Mouse (Mus musculus): ENCODE measurements around the gene Esyt1. TPM values are rescaled to one million over a fixed set of nuclear protein-coding genes. Genes with fewer than 3 reads are reported as not detected.
"Not testable (repeated sequence)": the region's sequence is repeated elsewhere in the genome, so short reads cannot be mapped to it uniquely, and the experiment has no call there.

Gene Esyt1
- total RNA-seq (2021), result 10 to 100 TPM; 10.1 to 11.9 TPM
- long read RNA-seq, partial matches to known transcripts, result 7 of 11 reads
- long read RNA-seq, other reads (novel, unspliced or antisense), result 1 of 11 reads

DNA sequence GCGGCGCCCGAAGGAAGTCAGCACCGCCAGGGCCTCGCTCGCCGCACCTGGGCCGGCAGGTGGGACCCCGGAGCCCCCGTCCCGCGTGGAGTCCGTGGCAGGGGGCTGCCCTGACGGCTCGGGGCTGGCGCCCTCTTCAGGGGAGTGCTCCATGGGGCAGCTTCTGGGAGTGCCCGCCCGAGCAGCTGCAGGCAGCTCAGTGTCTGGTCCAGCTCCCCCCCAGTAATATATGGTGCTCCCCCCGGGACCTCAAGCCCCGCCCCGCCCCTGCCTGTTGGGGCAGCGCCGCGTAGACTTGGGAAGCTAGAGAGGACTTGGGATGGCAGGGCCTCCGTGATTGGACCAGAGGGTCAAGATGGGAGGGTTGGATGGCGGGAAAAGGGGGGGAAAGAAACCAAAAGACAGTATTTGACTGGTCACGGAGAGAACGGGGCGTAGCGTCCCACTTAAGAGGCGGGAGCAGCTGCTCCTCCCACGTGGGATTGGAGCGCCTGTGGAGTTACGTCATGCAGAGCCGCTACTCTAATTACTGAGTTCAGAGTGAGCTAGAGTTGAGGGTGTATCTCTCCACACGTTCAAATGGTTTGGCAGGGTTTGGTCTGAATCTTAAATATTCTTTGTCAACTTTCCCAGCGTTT, at the start of gene Esyt1:
Gene Esyt1 (minus strand): TSS at position 201 of the 638 bp plus-strand sequence.
- DNase-seq (ENCODE audit: low spot score in 2 of 2), result peak; percentile 79 to 82

DNA sequence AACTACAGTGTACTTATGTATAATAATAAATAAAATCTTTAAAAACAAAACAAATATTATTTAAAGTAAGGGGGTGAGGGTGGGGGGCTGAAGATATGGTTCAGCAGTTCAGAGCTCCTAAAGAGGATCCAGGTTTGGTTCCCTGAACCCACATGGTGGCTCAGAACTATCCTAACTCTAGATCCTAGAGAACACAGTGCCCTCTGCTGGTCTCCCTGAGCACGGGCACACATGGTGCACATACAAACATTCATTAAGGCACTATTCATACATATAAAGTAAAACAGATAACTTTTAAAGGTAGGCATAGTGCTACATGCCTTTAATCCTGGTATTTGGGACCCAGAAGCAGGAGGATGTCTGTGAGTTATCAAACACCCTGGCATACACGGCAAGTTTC, 49.4 kb upstream of the Esyt1 start:
- DNase-seq (ENCODE audit: low spot score in 2 of 2), result no peak

DNA sequence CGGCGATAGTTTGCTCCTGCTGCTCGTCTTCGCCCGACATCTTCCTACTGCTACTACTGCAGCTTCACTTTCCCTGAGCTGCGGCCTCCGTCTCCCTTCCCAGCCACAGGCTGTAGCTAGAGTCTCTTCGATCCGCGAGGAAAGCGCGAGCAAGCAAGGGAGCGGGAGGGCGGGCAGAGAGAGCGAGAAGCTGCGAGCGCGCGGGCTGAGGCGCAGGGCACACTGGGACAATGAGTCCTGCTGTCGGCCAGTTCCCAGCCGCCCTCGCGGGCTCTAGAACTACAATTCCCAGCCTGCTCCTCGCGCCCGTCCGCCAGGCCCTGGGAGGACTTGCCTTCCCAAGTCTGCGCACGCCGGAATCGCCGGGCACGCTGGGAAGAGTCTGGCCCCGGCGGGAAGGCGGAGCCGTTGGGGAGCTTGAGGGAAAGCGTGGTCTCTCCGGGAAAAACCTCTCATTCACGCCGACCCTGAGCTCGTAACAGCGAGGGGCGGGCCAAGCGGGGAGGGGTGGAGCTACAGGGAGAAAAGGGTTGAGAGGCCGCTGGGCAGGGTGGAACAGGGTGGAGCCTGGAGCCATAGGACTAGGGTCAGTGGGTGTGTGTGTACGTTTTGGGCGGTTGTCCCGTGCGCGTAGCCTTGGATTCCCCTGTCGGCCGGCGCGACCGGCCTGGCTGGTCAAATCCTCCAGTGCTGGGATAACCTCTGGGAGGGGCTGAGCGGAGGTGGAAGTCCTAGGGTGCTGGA, 40.3 kb upstream of the Esyt1 start, which contains the start of gene Pa2g4:
Gene Pa2g4 (minus strand): TSS at position 200 of the 744 bp plus-strand sequence.
- peak; percentile 98 for DNase-seq (ENCODE audit: low spot score in 2 of 2)

DNA sequence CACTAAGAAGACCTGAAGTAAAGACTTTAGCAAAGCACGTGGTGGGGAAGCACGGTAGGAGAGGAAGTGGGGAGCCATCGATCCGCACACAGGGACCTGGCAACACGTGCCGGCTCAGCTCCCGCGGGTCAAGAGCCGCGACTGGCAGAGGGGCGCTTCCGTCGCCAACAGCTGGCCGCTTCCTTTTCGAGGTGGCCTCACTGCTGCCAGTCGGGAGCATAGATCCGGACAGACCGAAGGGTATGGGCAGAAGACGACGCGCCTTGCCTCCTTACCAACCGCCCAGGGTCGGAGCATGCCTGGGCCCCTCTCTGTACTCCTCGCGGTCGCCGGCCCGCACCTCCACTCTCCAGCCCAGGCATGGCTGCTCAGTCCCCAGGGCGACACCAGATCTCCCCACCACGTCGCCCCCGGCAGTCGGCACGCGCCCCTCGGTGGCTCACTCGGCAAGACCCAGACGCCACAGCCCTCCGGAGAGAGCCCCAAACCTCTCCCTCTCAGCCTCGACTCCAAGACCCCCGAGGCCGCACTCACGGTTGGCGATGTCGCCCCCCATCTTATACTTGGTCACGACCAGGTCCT, 39.6 kb upstream of the Esyt1 start:
- no peak for DNase-seq (ENCODE audit: low spot score in 2 of 2)

DNA sequence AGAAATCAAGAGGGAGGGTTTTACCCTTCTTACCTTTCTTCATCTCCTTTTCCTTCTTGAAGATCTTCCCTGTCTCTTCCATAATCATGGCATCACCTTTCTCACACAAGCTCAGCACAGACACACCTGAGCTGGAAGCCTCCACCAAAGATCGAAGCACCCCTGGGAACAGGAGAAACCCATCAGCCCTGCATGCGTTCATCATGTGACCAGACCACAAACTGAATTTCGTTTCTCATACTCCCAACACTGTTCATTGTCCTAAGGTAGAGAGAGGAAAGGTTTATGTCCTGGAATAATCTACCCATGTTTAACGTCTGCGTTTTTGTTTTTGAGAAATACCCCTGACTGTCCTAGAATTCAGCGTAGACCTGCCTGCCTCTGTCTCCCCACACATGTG, 37.9 kb upstream of the Esyt1 start:
- DNase-seq (ENCODE audit: low spot score in 2 of 2), result no peak

DNA sequence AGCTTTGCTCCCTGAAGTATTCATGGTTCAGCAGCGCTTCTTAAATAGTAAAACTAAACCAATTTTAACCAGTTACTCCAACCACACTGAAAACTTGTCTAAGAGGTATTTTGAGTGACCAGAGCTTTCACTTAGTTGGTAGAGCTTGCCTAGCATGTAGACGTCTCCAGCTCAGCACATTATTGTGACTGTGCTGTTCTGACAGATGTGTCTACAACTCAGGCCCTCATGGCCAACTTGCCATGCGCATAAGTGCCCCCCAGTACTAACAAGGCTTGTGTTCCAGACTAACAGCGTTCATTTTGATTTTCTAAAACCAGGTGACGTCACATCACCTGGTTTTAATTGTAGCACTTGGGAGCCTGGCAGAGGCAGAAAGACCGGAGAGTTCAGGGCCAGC, 31.3 kb upstream of the Esyt1 start:
- no peak for DNase-seq (ENCODE audit: low spot score in 2 of 2)

DNA sequence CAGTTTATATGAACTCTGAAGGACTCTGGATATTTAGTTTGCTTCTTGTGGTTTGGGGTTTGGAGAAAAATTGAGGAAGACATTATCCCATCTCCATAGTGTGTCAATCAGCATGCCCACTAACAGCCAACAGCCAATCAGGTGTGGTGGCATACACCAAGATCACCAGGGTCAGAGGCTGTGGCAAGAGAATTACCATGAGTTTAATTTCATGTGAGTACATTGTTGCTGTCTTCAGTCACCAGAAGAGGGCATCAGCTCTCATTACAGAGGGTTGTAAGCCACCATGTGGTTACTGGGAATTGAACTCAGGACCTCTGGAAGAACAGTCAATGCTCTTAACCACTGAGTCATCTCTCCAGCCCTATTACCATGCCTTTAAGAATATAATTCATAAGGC, 30.6 kb upstream of the Esyt1 start:
- no peak for DNase-seq (ENCODE audit: low spot score in 2 of 2)

DNA sequence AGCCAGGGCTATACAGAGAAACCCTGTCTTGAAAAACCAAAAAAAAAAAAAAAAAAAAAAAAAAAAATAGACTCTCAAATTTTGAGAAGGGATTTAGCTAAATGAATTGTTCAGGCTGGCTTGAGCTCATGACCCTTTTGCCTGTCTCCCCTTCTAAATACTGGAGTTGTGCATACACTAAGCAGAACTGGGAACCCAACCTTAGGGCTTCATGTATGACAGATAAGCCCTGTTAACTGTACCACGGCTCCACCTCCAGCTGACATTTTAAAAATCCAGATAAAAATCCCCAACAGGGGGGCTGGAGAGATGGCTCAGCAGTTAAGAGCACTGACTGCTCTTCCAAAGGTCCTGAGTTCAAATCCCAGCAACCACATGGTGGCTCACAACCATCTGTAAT, 29.9 kb upstream of the Esyt1 start:
- DNase-seq (ENCODE audit: low spot score in 2 of 2), result not testable (repeated sequence)

DNA sequence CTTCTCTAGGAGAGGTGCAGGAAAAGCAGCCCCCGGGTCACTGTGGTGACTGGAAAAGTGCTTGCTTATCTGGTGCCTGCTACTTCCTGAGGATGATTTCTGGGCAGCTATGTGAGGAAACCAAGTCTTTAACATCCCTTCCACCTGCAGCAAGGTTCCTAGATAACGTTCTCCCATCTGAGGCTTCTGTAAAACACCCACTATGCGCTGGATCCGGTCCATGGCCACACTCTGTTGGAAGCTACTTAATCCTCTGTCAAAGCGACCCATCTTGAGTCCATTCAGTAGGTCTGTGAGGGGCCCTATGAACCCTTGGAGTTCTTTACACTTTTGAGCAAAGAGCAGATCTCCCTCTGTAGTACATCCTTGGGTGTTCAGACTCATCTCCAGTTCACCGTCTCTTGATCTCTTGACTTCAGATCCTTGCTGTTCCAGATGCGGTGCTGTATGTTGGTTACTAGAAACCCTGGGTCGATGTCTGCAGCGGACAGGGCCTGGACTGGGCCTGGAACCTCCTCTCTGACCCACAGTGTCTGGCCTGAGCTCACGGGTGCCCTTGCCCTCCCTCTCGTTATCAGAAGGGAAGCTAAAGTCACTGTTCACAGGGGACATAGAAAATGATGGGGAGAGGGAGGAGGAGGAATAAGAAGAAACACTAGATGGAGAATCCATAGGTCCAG, 24.6 kb upstream of the Esyt1 start:
- DNase-seq (ENCODE audit: low spot score in 2 of 2), result not testable (repeated sequence)

DNA sequence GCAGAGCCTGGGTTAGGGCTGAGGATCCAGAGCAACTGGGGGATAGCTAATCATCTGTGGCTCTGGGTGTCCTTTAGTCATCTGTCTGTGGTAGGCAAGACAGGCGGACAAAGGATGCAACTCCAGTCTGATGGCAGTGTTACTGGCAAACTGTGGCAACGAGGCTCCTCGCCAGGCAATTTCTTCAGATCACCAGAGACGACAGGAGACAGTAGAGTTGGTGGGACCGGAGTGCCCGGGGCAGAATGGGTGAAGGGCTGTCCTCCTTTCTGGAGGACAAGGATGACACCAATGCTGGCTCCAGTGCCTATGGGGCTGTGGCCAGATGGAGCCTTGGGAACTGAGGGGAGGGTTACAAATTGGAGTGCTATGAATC, 24.0 kb upstream of the Esyt1 start:
- peak; percentile 31 to 48 for DNase-seq (ENCODE audit: low spot score in 2 of 2)

DNA sequence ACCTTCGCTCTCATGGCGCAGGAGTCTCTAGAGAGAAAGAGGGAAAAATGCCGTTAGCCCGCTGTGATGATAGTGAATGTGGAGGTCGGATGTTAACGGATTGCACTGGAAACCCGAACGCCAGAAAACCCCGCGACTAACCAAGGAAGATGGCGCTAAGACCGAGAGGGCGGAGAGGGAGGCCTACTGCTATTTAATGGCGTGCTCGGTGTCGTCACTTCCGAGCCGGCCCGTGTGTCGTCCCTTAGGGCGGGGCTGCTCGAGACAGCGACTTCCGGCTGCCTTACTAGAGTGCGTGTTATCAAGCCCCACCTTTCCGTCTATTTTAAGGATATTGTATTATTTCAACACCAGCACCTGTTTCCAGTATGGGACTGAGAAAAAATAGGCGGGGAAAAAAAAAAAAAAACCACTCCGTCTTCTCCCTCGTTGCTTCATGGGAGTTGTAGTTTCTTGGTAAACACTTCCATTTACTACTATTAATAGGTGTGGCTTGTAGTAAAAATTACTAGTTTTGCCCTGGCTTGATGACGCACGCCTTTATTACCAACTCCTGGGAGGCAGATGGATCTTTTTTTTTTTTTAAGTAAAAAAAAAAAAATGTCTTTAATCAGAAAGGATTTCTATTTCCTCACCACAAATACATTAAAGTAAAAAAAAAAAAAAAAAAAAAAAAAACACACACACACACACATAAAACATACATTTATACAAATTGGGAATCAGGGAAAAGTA, 23.4 kb upstream of the Esyt1 start, which contains the start of gene Rpl41:
Gene Rpl41 (minus strand): TSS at position 359 of the 735 bp plus-strand sequence.
- DNase-seq (ENCODE audit: low spot score in 2 of 2), result peak; percentile 88 to 90

DNA sequence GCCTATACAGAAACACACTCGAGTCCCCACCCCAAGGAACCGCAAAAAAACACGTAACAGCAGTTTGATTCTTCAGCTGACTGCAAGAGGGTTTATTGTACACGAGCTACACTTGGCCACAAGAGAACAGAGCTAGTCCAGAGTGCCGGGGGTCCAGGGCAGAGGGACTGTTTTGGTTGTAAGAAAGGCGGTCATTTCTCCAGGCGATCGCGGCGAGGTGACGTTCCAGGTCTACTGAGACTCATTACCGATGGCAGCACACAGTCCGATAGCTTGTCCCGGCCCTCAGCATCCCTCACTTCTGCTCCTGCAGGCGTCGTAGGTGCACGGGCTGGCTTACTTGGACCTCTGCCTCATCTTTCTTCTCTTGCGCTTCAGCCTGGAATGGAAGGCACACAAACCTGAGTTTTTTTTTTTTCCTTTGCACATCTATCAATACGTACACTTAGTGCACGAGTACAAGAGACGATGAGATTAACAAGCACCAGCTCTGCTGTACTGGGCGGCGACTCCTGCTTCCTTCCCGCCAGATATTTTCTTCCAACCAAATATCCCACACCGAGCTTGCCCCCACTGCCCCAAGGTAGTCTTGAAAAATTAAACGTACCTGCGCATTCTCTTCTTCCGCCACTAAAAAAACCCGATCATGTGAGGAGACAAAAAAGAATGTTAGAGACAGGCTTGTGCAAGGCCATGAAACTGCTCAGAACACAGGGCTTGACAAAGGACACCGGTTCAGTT, 22.6 kb upstream of the Esyt1 start:
- DNase-seq (ENCODE audit: low spot score in 2 of 2), result peak; percentile 28 to 47

DNA sequence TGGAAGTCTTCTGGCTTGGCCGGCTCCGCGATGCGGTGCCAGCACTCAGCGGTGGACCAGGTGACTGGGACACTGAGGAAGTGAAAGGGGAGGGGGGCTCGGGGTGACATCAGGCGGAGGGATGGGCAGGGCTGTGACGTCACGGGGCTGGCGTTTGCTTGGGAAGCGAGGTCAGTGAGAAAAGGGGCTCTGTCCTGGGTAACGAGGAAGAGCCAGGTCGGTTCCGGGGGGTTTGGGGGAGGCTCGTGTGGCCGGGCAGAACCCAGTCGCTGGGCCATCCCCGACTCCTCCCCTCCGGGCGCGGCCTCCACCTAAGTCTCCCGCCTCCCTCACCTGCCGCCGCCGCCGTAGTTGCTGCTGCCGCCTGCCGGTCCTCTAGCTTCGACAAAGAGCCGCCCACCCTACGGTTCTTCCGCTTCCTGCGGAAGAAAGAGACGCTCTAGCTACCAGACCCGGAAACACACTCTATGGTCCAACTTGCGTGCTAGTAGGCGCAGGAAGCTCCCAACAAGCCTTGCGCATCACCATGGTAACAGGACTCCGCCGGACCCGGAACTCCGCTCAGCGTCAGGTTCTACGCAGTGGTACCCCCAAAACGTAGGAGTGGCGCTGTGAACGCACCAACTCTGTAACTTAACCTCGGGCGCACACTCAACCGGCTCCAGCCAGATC, 21.8 kb upstream of the Esyt1 start, which contains the start of gene Zc3h10:
Gene Zc3h10 (minus strand): TSS at position 414 of the 672 bp plus-strand sequence.
- DNase-seq (ENCODE audit: low spot score in 2 of 2), result peak; percentile 90 to 94

DNA sequence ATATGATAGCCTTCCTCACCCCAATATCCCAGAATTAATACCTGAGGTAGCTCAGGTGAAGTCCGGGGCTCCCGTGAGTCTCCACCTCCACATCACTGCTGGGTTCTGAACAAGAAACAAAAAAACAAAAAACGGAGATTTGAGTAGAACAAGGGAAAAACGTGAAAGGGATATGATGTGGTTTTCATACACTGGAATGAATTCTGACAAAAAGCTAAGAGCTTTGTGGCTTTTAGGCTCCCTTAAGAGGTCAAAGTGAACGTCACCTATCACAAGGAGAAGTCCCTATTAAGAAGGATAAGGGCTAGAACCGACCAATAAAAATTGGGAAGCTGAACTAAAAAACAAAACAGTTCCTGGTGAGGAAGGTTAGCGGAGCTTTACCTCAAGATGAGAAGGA, 21.1 kb upstream of the Esyt1 start:
- DNase-seq (ENCODE audit: low spot score in 2 of 2), result no peak

DNA sequence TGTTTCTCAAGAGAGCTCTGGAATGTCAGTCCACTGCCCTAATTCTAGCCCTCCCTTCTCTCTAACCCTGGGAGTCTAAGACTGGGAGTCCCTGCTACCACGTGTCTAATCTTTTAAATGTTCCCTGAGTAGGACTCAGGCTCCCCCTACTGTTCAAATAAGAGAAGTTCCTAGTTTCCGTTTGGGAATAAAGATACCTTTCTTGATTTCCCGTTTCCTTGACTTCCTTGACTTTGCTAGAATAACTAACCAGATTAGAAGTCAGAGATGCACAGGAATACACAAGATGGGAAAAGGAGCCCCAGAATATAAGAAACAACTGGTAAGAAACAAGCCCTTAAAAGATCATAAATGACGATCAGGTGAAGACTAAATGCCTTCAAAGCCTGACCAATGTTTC, 20.7 kb upstream of the Esyt1 start:
- DNase-seq (ENCODE audit: low spot score in 2 of 2), result no peak

DNA sequence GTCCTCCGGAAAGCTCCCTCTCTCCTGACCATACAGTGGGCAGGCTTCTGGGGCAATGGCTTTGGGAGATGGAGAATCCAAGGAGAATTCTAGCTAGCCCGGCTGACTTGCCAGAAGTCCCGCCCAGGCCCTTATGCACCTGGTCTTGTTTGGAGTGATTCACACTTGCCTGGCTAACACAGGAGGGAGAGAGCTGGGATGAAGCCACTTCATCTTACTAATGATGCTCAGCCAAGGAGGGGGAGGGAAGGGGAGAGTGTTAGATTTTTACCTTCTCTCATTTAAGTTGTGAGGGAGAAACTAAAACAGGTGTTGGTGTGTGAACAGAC, 19.9 kb upstream of the Esyt1 start:
- no peak for DNase-seq (ENCODE audit: low spot score in 2 of 2)

DNA sequence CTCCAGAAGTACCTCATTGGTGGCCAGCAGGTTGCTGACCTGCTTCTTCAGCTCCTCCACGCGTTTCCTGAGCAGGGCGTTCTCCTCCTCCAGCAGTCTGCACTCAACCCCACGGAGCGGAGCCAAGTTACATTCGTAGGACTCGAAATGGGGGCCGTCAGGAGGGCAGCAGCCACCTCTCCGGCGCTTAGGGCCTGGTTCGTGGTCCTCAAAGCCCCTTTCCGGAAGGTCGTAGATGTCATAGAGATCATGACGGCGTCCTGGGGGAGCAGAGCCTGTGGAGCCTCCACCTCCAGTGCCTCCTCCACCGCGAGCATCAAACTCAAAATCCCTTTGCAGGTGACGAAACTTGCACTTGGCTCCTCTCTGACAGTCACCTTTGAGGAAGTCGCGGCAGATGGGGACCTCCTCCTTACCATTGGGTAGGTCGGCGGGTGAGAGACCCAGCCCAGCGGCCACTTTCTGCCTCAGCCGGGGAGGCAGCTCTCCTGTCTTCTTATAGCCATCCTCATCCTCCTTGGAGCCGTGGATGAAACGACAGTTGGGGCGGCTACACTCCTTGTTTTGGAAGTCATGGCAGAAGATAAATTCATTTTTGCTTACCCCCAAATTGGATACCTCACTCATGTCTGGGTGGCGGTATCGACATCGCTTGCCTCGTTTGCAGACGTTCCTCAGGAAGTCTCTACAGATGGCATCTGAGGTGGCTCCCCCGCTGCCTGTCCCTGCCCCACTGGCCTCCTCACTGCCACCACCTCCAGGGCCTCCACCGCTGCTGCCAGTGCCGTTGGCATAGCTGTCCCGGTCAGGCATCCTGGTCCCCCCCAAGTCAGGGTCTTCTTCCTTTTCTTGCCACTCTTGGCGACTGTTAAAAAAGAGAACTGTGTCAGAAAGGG, 19.3 kb upstream of the Esyt1 start:
- no peak for DNase-seq (ENCODE audit: low spot score in 2 of 2)

DNA sequence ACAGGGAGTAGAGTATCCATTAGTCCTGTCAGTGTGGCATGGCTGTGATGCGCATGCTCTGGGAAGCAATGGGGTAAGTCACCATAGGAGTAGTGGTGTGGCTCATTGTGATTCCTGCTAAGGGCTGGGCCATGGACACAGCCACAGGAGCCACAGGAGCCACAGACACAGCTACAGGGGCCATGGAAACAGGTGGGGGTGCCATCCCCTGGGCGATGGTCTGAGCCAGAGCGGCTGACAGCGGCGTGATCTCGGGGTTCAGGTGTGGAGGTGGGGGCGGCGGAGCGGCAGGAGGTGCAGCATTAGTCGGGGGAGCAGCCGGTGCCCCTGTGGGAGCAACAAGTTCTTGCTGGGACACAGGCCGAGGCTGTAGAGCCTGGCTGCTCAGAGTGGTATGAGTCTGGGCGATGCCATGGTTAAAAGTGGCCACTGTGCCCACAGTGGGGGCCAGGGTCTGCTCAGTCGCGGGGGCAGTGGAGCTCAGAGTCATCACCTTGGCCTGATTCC, 18.5 kb upstream of the Esyt1 start:
- no peak for DNase-seq (ENCODE audit: low spot score in 2 of 2)

Data from layer of hippocampus, postnatal 10 days (tissue).